Mouse (Mus musculus): ENCODE results near the gene Gpr174. TPM values are rescaled to one million over a fixed set of nuclear protein-coding genes. Genes with fewer than 3 reads are reported as not detected.

Gpr174 gene
- total RNA-seq, 2 experiments from 2014 or later, result 0.06 TPM; not detected in 1

Other genes with a start within 250 kb of the Gpr174 start
- not detected for gene P2ry10, start 167.4 kb upstream of the Gpr174 start, total RNA-seq (2021)
- gene P2ry10b, start 107.0 kb upstream of the Gpr174 start, total RNA-seq (2021), result under 1 TPM; 0.48 to 0.58 TPM
- 10 to 100 TPM; 56.9 to 63.9 TPM for gene Itm2a, start 147.5 kb downstream of the Gpr174 start, total RNA-seq (2021)

Data from left cerebral cortex, postnatal 4 days (tissue).